Mouse (Mus musculus): Measurements from ENCODE around the gene Lsm8. TPM values are rescaled to one million over a fixed set of nuclear protein-coding genes. Genes with fewer than 3 reads are reported as not detected.

Gene Lsm8
- 6.1 TPM for polyA plus RNA-seq (2015; fragmentation: Illumina TruSeq; extraction: RNeasy Lipid Tissue Mini Kit (QIAGEN cat#74804); ENCODE audit: insufficient read depth, low read depth, low replicate concordance)

GRCm38 (mm10) chr6:18848051-18848701 is at the start of gene Lsm8:
Gene Lsm8, plus strand, starts transcription at chr6:18848579.

GRCm38 (mm10) chr6:18866018-18866417 is 17.6 kb downstream of the Lsm8 start, which contains the start of gene Ankrd7:
Gene Ankrd7, plus strand, starts transcription at chr6:18866318.

Other genes starting within 250 kb of the Lsm8 start
- gene Ankrd7, start 17.7 kb downstream of the Lsm8 start, polyA plus RNA-seq (2015; fragmentation: Illumina TruSeq; extraction: RNeasy Lipid Tissue Mini Kit (QIAGEN cat#74804); ENCODE audit: insufficient read depth, low read depth, low replicate concordance): not detected